In the genomic region with DNA sequence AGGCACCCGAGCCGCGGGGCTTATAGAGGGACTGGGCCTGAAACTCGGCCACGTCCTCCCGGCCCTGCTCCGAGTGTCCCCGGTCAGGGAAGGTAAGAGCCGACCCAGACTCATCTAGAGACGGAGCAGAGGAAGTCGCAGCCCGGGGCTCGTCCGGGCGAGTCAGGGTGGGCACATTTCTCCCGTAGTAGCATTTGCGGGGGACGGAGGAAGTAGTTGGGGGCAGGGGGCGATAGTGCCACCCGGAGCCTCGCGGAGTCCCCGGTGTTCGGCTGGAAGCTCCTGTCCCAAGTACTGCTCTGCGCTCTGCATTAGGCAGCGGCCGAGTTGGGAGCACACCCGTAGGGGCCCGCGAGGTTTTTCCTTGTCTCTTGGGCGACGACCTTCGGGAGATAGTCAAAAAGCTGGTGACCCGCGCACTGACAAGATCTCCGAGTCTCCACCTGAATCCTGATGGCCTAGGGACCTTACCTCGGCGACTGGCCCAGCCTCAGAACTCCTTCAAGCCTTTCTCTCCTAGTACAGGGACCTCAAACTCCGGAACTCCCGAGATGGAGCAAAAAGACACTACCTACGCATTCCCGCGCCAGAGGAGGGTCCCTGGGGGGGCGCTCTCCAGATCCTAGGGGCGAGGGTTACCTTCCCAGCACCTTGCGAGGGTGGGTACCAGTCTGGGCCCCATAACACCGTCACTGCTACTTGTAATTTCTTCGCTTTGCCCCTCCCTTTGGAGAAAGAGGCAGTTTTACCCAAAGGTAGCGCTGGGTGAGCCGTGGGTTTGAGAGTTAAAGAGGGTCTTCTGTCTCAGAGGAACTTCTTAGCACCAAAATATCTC, we compare ENCODE assay signal across 8 mouse cellular contexts. TPM values are rescaled to one million over a fixed set of nuclear protein-coding genes. Genes with fewer than 3 reads are reported as not detected.
A peak's percentile ranks its signal among the peaks of the same experiment; 100 is the strongest.
DNase-seq lines count a peak whose midpoint lies in the region; ATAC-seq and TF ChIP-seq lines count a peak whose summit lies in the region.

No protein-coding gene starts in this region.

- peak overlapping the region; percentile 59 for H3K4me3 ChIP-seq in gastrocnemius, adult 2 months
- H3K4me3 ChIP-seq in ES-Bruce4 (ENCODE audit: low read depth, low read length) = peak overlapping the region; percentile 48
- H3K4me3 ChIP-seq in forebrain, embryonic 13.5 days = peak overlapping the region; percentile 38
- H3K4me3 ChIP-seq in liver, embryonic 13.5 days (replicated peaks) = peak overlapping the region; percentile 14; the same call in 1 of the 2 replicates

- peaks cover 3% of the 10 kb centered on the region; the same call in 1 of the 2 replicates for H3K27me3 ChIP-seq in ES-Bruce4 (ENCODE audit: control insufficient read depth, insufficient read depth, low read length, poor library complexity, severe bottlenecking)
- H3K27me3 ChIP-seq in forebrain, embryonic 13.5 days = peaks cover 92% of the 10 kb centered on the region
- H3K27me3 ChIP-seq in liver, embryonic 13.5 days = peaks cover 90% of the 10 kb centered on the region

- peak overlapping the region; percentile 20; the same call in 1 of the 2 replicates for H3K9ac ChIP-seq in ES-Bruce4 (ENCODE audit: low read depth, poor library complexity, severe bottlenecking)
- peak overlapping the region; percentile 63 for H3K9ac ChIP-seq in forebrain, embryonic 13.5 days
- no peak overlapping the region for H3K9ac ChIP-seq in liver, embryonic 13.5 days

- H3K4me2 ChIP-seq in forebrain, embryonic 13.5 days = peak overlapping the region; percentile 61
- H3K4me2 ChIP-seq in liver, embryonic 13.5 days = peak overlapping the region; percentile 28; the same call in 1 of the 2 replicates

- no peak for TF ChIP-seq POLR2A in ES-Bruce4 (IDR thresholded peaks at IDR 0.05; ENCODE audit: insufficient read depth, low read length)

- no peaks in the 10 kb centered on the region for H3K4me1 ChIP-seq in ES-Bruce4 (ENCODE audit: control insufficient read depth, insufficient read depth, low read length)
- peaks cover 14% of the 10 kb centered on the region for H3K4me1 ChIP-seq in forebrain, embryonic 13.5 days
- H3K4me1 ChIP-seq in liver, embryonic 13.5 days (replicated peaks) = peaks cover 4% of the 10 kb centered on the region

- no peaks in the 10 kb centered on the region for H3K36me3 ChIP-seq in ES-Bruce4 (ENCODE audit: control insufficient read depth, insufficient read depth, low read length, poor library complexity, severe bottlenecking)
- H3K36me3 ChIP-seq in forebrain, embryonic 13.5 days (ENCODE audit: poor library complexity, severe bottlenecking) = no peaks in the 10 kb centered on the region
- no peaks in the 10 kb centered on the region for H3K36me3 ChIP-seq in liver, embryonic 13.5 days

- H3K9me3 ChIP-seq in ES-Bruce4 (replicated peaks; ENCODE audit: control insufficient read depth, insufficient read depth, low read length, poor library complexity, severe bottlenecking) = no peaks in the 10 kb centered on the region
- H3K9me3 ChIP-seq in forebrain, embryonic 13.5 days (replicated peaks) = no peaks in the 10 kb centered on the region
- H3K9me3 ChIP-seq in liver, embryonic 13.5 days (replicated peaks) = no peaks in the 10 kb centered on the region

- no peak for DNase-seq in gastrocnemius, adult 2 months
- no peak for DNase-seq in gastrocnemius, postnatal 36 days
- DNase-seq in liver, embryonic 13.5 days = no peak
- DNase-seq in yolk sac, embryonic 10.5 days (ENCODE audit: low spot score) = no peak
- DNase-seq in right cerebral cortex, adult 2 months (ENCODE audit: low spot score in 2 of 2) = no peak
- DNase-seq in left cerebral cortex, postnatal 14 days (ENCODE audit: low spot score in 2 of 2) = no peak

- intact Hi-C loops in gastrocnemius, adult 2 months (cut with DNase I) = loop anchor here (10.0 kb wide), 1 partner anchor 389 kb away; no protein-coding TSS in a partner anchor
- intact Hi-C loops in gastrocnemius, postnatal 36 days (cut with DNase I) = no loop called here
- intact Hi-C loops in left cerebral cortex, postnatal 14 days (cut with DNase I) = no loop called here

- no peak for TF ChIP-seq CTCF in gastrocnemius, adult 2 months (IDR thresholded peaks at IDR 0.05)
- TF ChIP-seq CTCF in ES-Bruce4 (IDR thresholded peaks at IDR 0.05; ENCODE audit: low read depth, low read length) = no peak

- TF ChIP-seq EP300 in ES-Bruce4 (IDR thresholded peaks at IDR 0.05; ENCODE audit: insufficient read depth, low read depth, low read length) = no peak

- ATAC-seq in forebrain, embryonic 13.5 days = 0 out of 2 replicates have a peak, but pooled peaks have one; percentile 29
- ATAC-seq in liver, embryonic 13.5 days (ENCODE audit: low read depth) = no peak

- H3K27ac ChIP-seq in gastrocnemius, adult 2 months = no peak overlapping the region
- no peak overlapping the region for H3K27ac ChIP-seq in ES-Bruce4 (ENCODE audit: insufficient read depth, low read length)
- peak overlapping the region; percentile 61 for H3K27ac ChIP-seq in forebrain, embryonic 13.5 days
- no peak overlapping the region for H3K27ac ChIP-seq in liver, embryonic 13.5 days

- under 1% methylated on average over 50 of the region's 50 CpGs for WGBS in forebrain, embryonic 13.5 days
- WGBS in liver, embryonic 13.5 days (ENCODE audit: insufficient replicate concordance) = under 1% methylated on average over 50 of the region's 50 CpGs

RNA-seq across cellular contexts. Expression of a gene that starts 24.3 kb away (rescaled TPM):
- not detected for total RNA-seq in gastrocnemius, adult 2 months (2021)
- total RNA-seq in gastrocnemius, postnatal 36 days (2021) = not detected
- not detected in 2 replicates for polyA plus RNA-seq in ES-Bruce4 (2011; ENCODE audit: insufficient read depth, insufficient read length, low read depth, missing spikeins)
- 0.90 and 1.0 TPM in 2 replicates for polyA plus RNA-seq in forebrain, embryonic 13.5 days (2015; fragmentation: Nextera tagmentation; extraction: Ambion mirVana)
- not detected in 2 replicates for polyA plus RNA-seq in liver, embryonic 13.5 days (2015; fragmentation: Nextera tagmentation; extraction: Ambion mirVana)
- total RNA-seq in left cerebral cortex, postnatal 14 days (2021) = 1 to 10 TPM in 1 of 2 experiments, under 1 TPM in 1; 0.68 to 1.5 TPM

RNA-seq across cellular contexts. Expression of a gene that starts 24.8 kb away (rescaled TPM):
- total RNA-seq in gastrocnemius, adult 2 months (2021) = not detected
- not detected for total RNA-seq in gastrocnemius, postnatal 36 days (2021)
- not detected in 2 replicates for polyA plus RNA-seq in ES-Bruce4 (2011; ENCODE audit: insufficient read depth, insufficient read length, low read depth, missing spikeins)
- polyA plus RNA-seq in forebrain, embryonic 13.5 days (2015; fragmentation: Nextera tagmentation; extraction: Ambion mirVana) = not detected in 2 replicates
- not detected in 2 replicates for polyA plus RNA-seq in liver, embryonic 13.5 days (2015; fragmentation: Nextera tagmentation; extraction: Ambion mirVana)
- not detected for total RNA-seq in left cerebral cortex, postnatal 14 days (2021)
